Mouse (Mus musculus): Measurements from ENCODE around the gene Gm21954. TPM values are rescaled to one million over a fixed set of nuclear protein-coding genes. Genes with fewer than 3 reads are reported as not detected.

Gene Gm21954
- polyA plus RNA-seq, 1 experiment from 2014 or later, result not detected

- Histone ChIP-seq H3K27me3 (no peaks in the 10 kb centered on the region), H3K36me3 (no peaks in the 10 kb centered on the region), H3K4me1 (replicated peaks) (peaks cover 32% of the 10 kb centered on the region), H3K4me3 (replicated peaks) (no peak overlapping the region; the same call in 1 of the 2 replicates), H3K27ac (peak overlapping the region; percentile 73), H3K9me3 (0 out of 2 replicates have a peak, but pooled peaks cover 10% of the 10 kb centered on the region), H3K4me2 (peak overlapping the region; percentile 48), H3K9ac (replicated peaks) (no peak overlapping the region)
- ATAC-seq (ENCODE audit: insufficient number of reproducible peaks, insufficient read depth, low FRiP score, low TSS enrichment, low read depth), result no peak; the same call in 1 of the 2 replicates
- WGBS, result 18% methylated on average over 14 of the region's 14 CpGs
Observed at GRCm38 (mm10) chr3:55415527-55415950, 56.5 kb downstream of the Gm21954 start.

Other genes starting within 250 kb of the Gm21954 start
- 47.9 and 62.8 TPM in 2 replicates for gene Dclk1, start 229.8 kb downstream of the Gm21954 start, polyA plus RNA-seq (2016; fragmentation: Nextera tagmentation; extraction: Ambion mirVana)